In genomic region chr8:109101416-109101815, GRCm38 (mm10) we compare ENCODE assay signal across 27 mouse cellular contexts.
A peak's percentile ranks its signal among the peaks of the same experiment; 100 is the strongest.
DNase-seq lines count a peak whose midpoint lies in the region; ATAC-seq and TF ChIP-seq lines count a peak whose summit lies in the region.
"Had no signal": no experiment of that assay in that cellular context is flagged by ENCODE, and none has a peak within 500 bp of the region (broad histone marks: within the 10 kb centered on the region; RNA-seq: fewer than 3 reads in every experiment).

No protein-coding gene starts in this region.

- H3K27ac ChIP-seq in kidney, embryonic 16.5 days (ENCODE audit: low read length): no peak overlapping the region
- no peak overlapping the region for H3K27ac ChIP-seq in layer of hippocampus, adult 2 months
- H3K27ac ChIP-seq: embryonic facial prominence, embryonic 13.5 days; forebrain, embryonic 15.5 days; heart, embryonic 10.5 days; hindbrain, embryonic 14.5 days; limb, embryonic 10.5 days; liver, embryonic 15.5 days; lung, embryonic 15.5 days; midbrain, embryonic 15.5 days had no signal

- no peaks in the 10 kb centered on the region for H3K79me2 ChIP-seq in C2C12 (ENCODE audit: control insufficient read depth, insufficient read depth)

- no peak overlapping the region for H3ac ChIP-seq in C2C12 (ENCODE audit: control insufficient read depth, insufficient read length, low read depth)

- H3K4me1 ChIP-seq in kidney, embryonic 16.5 days (ENCODE audit: insufficient read depth, low read length): peaks cover 11% of the 10 kb centered on the region
- H3K4me1 ChIP-seq: forebrain, embryonic 15.5 days; liver, embryonic 15.5 days had no signal

- ATAC-seq in kidney, embryonic 16.5 days (ENCODE audit: low FRiP score, low TSS enrichment): peak; percentile 46; the same call in 1 of the 2 replicates
- ATAC-seq: activated CD4-positive, CD25-positive, alpha-beta regulatory T cell, adult 4 months; forebrain, embryonic 15.5 days; midbrain, embryonic 15.5 days had no signal

- no peak for TF ChIP-seq CTCF in C2C12 (IDR thresholded peaks at IDR 0.05; ENCODE audit: control insufficient read depth, insufficient read depth, insufficient read length)
- TF ChIP-seq CTCF in brain, embryonic 14.5 days (IDR thresholded peaks at IDR 0.05; ENCODE audit: borderline replicate concordance, extremely low read depth, insufficient read depth, insufficient read length): no peak
- TF ChIP-seq CTCF in layer of hippocampus, adult 2 months (conservative IDR thresholded peaks at IDR 0.05): no peak

- H3K79me3 ChIP-seq in C2C12 (ENCODE audit: low read depth): no peaks in the 10 kb centered on the region

- no peak overlapping the region for H3K4me3 ChIP-seq in C2C12 (ENCODE audit: insufficient read depth, poor library complexity, severe bottlenecking)
- H3K4me3 ChIP-seq in kidney, embryonic 16.5 days (ENCODE audit: low read length): no peak overlapping the region
- no peak overlapping the region for H3K4me3 ChIP-seq in layer of hippocampus, adult 2 months
- H3K4me3 ChIP-seq: embryonic facial prominence, embryonic 13.5 days; erythroblast, embryonic 14.5 days; forebrain, embryonic 15.5 days; heart, embryonic 10.5 days; limb, embryonic 10.5 days; liver, embryonic 15.5 days; lung, embryonic 15.5 days; midbrain, embryonic 15.5 days had no signal

- H3K27me3 ChIP-seq in C2C12 (ENCODE audit: control insufficient read depth, insufficient read depth, insufficient read length): no peaks in the 10 kb centered on the region
- H3K27me3 ChIP-seq in kidney, embryonic 16.5 days (ENCODE audit: insufficient read depth, low read length): no peaks in the 10 kb centered on the region
- H3K27me3 ChIP-seq: embryonic facial prominence, embryonic 13.5 days; forebrain, embryonic 15.5 days; liver, embryonic 15.5 days; lung, embryonic 15.5 days; midbrain, embryonic 15.5 days had no signal

- H3K36me3 ChIP-seq in C2C12 (ENCODE audit: control insufficient read depth, insufficient read depth): no peaks in the 10 kb centered on the region
- H3K36me3 ChIP-seq in kidney, embryonic 16.5 days (ENCODE audit: insufficient read depth, low read length): no peaks in the 10 kb centered on the region
- H3K36me3 ChIP-seq: embryonic facial prominence, embryonic 13.5 days; forebrain, embryonic 15.5 days; heart, embryonic 10.5 days; limb, embryonic 10.5 days; liver, embryonic 15.5 days; lung, embryonic 15.5 days; midbrain, embryonic 15.5 days had no signal

- 83% methylated on average over 5 of the region's 5 CpGs for WGBS in kidney, embryonic 16.5 days

- no peak overlapping the region for H3K4me2 ChIP-seq in kidney, embryonic 16.5 days (replicated peaks; ENCODE audit: low read depth, low read length)
- H3K4me2 ChIP-seq: embryonic facial prominence, embryonic 13.5 days; forebrain, embryonic 15.5 days; hindbrain, embryonic 14.5 days; liver, embryonic 15.5 days; lung, embryonic 15.5 days; midbrain, embryonic 15.5 days had no signal

- H3K9ac ChIP-seq in kidney, embryonic 16.5 days (replicated peaks; ENCODE audit: low read length): no peak overlapping the region
- H3K9ac ChIP-seq: embryonic facial prominence, embryonic 13.5 days; forebrain, embryonic 15.5 days; hindbrain, embryonic 14.5 days; liver, embryonic 15.5 days; lung, embryonic 15.5 days; midbrain, embryonic 15.5 days had no signal

- no peaks in the 10 kb centered on the region for H3K9me3 ChIP-seq in kidney, embryonic 16.5 days (ENCODE audit: low read length)
- H3K9me3 ChIP-seq: embryonic facial prominence, embryonic 13.5 days; forebrain, embryonic 15.5 days; heart, embryonic 10.5 days; limb, embryonic 10.5 days; liver, embryonic 15.5 days; lung, embryonic 15.5 days; midbrain, embryonic 15.5 days had no signal

- no peak for TF ChIP-seq POLR2A in brain, embryonic 14.5 days (IDR thresholded peaks at IDR 0.05; ENCODE audit: borderline replicate concordance, extremely low read depth, insufficient read depth, insufficient read length, poor library complexity, severe bottlenecking)

- intact Hi-C loops in left cerebral cortex, postnatal 25 days (cut with DNase I): no loop called here

- peak; percentile 29 for DNase-seq in brain, embryonic 14.5 days (ENCODE audit: low read depth)
- peak; percentile 9 to 25 for DNase-seq in layer of hippocampus, adult 2 months (ENCODE audit: low spot score in 2 of 2)
- no peak for DNase-seq in adrenal gland, postnatal 10 days
- no peak for DNase-seq in right cerebral cortex, postnatal 36 days (ENCODE audit: low spot score in 2 of 2)
- no peak for DNase-seq in left cerebral cortex, postnatal 25 days (ENCODE audit: low spot score in 2 of 2)
- DNase-seq: adrenal gland, adult 8-10 months; cerebellum, adult 8-10 months; cerebellum, postnatal 36 days; embryo, embryonic 11 days; gastrocnemius, postnatal 36 days; heart, postnatal 4 days; liver; lung, postnatal 36 days; right cerebral cortex, adult 18-20 months; thymus, adult 18-20 months had no signal

TF ChIP-seq in C2C12, 6 proteins besides CTCF, POLR2A, EP300 and RAD21:
- TF ChIP-seq CEBPB (IDR thresholded peaks at IDR 0.05; ENCODE audit: low read depth) (no peak), USF1 (IDR thresholded peaks at IDR 0.05; ENCODE audit: low read depth) (peak; percentile 25), FOSL1 (IDR thresholded peaks at IDR 0.05; ENCODE audit: insufficient read depth, low read length, poor library complexity, severe bottlenecking) (no peak), MAX (IDR thresholded peaks at IDR 0.05) (no peak), MYOG (IDR thresholded peaks at IDR 0.05; ENCODE audit: control insufficient read depth, extremely low read depth, insufficient read length) (no peak), MYOD1 (IDR thresholded peaks at IDR 0.05; ENCODE audit: control insufficient read depth, insufficient read length, low read depth) (no peak)

Comparison
In these comparisons a context has a peak if more than half of its experiments do, and no peak if none do; other contexts are left out.
1. DNase-seq: peak in brain, embryonic 14.5 days (single experiment) and layer of hippocampus, adult 2 months (2 of 2); none in adrenal gland, postnatal 10 days (single experiment), right cerebral cortex, postnatal 36 days (0 of 2) and left cerebral cortex, postnatal 25 days (0 of 2).